Mouse (Mus musculus): ENCODE results near the gene Arl6ip5. TPM values are rescaled to one million over a fixed set of nuclear protein-coding genes. Genes with fewer than 3 reads are reported as not detected.

The Arl6ip5 gene
- total RNA-seq, 2 experiments from 2014 or later: 195 to 205 TPM

DNA sequence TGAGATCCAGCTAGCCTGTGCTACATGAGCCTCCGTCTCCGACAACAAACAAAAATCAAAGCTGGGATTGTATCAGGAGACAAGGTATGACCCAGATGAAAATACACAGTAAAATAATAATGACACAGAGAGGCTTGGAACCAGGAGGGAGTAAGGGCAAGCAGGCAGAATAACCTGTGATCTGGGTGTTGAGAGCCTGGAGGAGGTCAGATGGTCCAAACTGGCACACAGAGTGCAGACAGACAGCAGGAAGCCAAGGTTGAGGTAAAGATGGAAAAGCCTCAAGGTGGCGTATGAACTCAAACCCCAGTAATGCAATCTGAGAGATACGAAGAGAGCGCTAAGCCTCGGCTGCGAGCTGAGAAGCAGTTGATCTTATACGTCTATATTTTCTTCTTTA is 14.0 kb downstream of the Arl6ip5 start:
- no peak for DNase-seq (ENCODE audit: extremely low spot score in 1 of 2, low spot score in 2 of 2)
- TF ChIP-seq CTCF (IDR thresholded peaks at IDR 0.05): no peak
- H3K4me3 ChIP-seq: no peak overlapping the region
- H3K27ac ChIP-seq: no peak overlapping the region
- intact Hi-C loops (cut with DNase I): no loop called here

DNA sequence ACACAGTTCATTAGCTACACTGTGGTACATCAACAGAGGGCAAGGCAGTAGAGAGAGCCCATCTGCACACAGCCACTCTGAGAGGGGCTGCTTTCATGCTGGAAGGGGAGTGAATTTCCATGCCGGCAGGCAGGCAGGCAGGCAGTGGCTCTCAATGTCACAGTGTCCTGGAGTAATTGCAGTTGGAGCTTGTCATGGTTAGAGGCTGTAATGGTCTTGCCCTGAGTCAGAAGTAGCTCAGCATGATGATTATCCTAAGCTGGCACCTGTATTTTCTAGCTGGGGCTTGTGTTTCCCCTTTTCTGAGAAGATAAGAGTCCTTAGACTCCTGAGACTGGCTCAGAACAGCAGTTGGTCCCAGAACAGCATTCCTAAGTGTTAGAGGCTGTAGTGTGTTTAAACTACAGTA is 15.6 kb downstream of the Arl6ip5 start:
- no peak overlapping the region for H3K27ac ChIP-seq

DNA sequence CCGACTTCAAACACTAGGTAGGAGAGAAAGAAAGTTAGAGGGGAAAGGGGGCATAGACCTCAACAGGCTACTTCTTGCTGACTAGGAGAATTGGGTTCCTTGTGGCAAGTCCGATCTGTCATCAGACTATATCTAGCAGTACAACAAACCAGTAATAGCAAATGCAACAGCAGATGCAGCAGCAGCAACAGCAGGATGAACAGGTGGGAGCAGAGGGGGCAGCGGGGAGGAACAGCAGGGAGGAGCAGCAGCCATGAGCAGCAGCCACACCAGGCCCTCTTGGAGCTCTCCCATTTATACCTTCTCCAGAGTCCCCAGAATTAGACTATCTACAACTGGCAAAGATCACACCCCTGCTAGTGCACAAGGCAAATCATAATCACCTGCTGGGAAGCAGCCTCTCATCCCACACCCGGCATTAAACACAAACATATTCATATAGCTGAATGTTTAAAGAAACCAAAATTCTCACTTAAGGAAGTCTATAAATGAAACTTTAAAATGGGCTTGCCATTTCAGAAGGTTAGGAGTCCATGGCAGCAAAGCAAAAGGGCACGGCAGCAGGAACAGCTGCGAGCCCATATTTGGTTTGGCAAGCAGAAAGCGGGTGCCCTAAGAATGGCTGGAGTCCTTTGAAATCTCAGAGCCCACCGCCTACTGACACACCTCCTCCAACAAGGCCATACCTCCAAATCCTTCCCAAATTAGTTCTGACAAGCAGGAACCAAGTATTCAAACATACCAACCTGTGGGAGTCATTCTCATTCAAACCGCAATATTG is 16.8 kb downstream of the Arl6ip5 start:
- H3K27ac ChIP-seq: no peak overlapping the region
- no peak overlapping the region for H3K4me3 ChIP-seq
- intact Hi-C loops (cut with DNase I): no loop called here
- TF ChIP-seq CTCF (IDR thresholded peaks at IDR 0.05): no peak
- no peak for DNase-seq (ENCODE audit: extremely low spot score in 1 of 2, low spot score in 2 of 2)

More for the DNA sequence above, 15.6 kb downstream of the Arl6ip5 start:
- no peak for TF ChIP-seq CTCF (IDR thresholded peaks at IDR 0.05)
- DNase-seq (ENCODE audit: extremely low spot score in 1 of 2, low spot score in 2 of 2): no peak
- intact Hi-C loops (cut with DNase I): no loop called here
- no peak overlapping the region for H3K4me3 ChIP-seq

DNA sequence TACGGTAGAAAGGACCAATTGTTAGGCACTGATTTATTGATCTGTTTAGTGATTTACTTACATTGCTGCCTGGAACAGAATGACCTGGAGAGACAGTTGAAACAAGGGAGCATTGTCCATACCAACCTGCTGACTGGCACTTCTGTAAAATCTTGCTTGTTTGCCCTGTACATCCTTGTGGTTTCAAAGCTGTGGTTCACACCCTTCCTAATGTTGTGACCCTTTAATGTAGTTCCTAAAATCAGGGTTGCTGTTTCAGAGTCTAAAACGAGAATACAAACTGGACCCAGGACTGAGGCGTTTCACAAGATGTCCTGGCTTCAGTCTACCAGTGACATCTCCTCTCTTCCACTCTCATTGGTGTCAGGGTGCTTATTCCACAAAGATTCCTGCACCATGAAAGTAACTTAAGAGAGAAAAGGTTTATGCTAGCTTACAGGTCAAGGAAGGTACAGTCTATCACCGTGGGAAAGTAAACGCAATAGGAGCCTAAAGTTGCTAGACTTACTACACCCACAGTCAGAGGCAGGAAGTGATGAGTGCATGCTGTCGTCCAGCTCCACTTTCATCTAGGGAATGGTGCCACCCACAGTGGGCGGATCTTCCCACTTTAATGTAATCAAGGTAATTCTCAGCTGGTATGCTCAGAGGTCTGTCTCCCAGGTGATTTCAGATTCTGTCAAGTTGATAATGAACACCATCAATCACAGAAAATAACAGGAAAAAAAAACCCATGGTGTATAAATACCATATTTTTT is 24.6 kb downstream of the Arl6ip5 start:
- Histone ChIP-seq H3K27ac (no peak overlapping the region), H3K4me3 (no peak overlapping the region)
- DNase-seq (ENCODE audit: extremely low spot score in 1 of 2, low spot score in 2 of 2): no peak
- intact Hi-C loops (cut with DNase I): no loop called here
- no peak for TF ChIP-seq CTCF (IDR thresholded peaks at IDR 0.05)

DNA sequence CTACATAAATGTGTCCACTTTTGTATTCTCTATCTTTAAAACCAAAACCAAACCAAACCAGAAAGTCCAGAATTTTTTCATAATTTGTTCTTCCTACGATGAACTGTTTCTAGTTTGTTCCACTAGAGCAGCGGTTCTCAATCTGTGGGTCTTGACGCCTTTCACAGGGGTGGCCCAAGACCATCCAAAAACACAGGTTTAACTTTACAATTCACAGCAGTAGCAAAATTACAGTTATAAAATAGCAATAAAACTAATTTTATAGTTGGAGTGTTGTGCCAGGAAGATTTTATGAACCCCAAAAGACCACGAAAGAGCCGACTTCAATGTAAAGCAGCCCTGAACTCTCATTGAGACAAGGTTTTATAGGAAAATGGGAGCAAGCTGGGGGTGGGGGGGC is 25.6 kb downstream of the Arl6ip5 start:
- no peak overlapping the region for H3K27ac ChIP-seq
- TF ChIP-seq CTCF (IDR thresholded peaks at IDR 0.05): no peak
- intact Hi-C loops (cut with DNase I): no loop called here
- DNase-seq (ENCODE audit: extremely low spot score in 1 of 2, low spot score in 2 of 2): no peak
- H3K4me3 ChIP-seq: no peak overlapping the region

DNA sequence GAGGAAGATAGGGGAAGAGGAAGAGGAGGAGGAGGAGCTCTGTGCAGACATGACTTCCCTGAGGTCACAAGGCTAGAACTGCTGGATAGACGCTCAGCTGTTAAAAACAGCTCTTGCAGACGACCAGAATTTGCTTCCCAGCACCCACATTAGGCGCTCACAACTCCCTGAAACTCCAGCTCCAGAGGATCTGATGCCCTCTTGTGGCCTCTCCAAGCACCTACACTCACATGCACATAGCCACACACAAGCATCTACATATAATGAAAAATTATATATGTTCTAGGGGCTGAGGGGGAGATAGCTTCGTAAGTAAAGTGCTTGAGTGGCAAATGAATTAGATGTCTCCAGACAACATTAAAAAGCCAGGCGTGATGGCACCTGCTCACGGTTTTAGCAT is 28.9 kb downstream of the Arl6ip5 start:
- intact Hi-C loops (cut with DNase I): no loop called here
- DNase-seq (ENCODE audit: extremely low spot score in 1 of 2, low spot score in 2 of 2): no peak
- no peak; the same call in none of the 2 replicates for TF ChIP-seq CTCF (IDR thresholded peaks at IDR 0.05)
- Histone ChIP-seq H3K27ac (no peak overlapping the region), H3K4me3 (no peak overlapping the region)

DNA sequence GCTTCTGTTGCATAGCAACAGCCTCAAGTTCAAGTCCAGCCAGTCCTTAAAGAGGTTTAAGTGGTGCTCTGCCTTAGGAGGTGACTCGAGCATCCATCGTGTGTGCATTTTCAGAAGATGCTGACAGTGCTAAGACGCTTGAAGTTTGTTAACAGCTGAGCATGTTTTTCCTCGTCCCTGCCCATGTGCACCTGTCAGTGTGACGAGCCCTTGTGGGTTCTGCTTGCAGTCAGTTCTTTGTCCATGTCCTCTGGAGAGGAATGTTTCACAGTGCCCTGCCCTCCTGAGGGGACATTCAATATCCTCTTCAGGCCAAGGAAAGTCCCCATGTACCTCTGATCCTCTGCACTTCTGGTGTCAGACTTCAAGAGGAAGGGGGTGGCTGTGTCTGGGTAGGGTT is 29.6 kb downstream of the Arl6ip5 start:
- intact Hi-C loops (cut with DNase I): no loop called here

DNA sequence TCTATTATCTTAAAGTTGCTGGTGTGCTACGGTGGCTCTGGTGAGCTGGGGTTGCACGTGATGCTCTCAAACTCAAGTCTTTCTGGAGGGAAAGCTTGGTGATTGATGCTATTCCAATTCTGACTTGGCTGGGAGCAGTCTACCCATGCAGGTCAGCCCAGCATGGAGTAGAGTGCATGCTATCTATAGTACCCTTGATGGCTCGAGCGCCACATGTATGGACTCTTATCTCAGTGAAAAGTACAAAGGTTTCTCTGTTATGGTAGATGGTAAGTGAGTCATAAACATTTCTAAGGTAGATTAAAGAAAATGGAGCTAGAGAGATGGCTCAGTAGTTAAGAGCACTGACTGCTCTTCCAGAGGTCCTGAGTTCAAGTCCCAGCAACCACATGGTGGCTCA is 32.0 kb downstream of the Arl6ip5 start:
- no peak for DNase-seq (ENCODE audit: extremely low spot score in 1 of 2, low spot score in 2 of 2)
- Histone ChIP-seq H3K4me3 (no peak overlapping the region), H3K27ac (no peak overlapping the region)
- no peak for TF ChIP-seq CTCF (IDR thresholded peaks at IDR 0.05)
- intact Hi-C loops (cut with DNase I): no loop called here

More for the DNA sequence above, 29.6 kb downstream of the Arl6ip5 start:
- no peak overlapping the region for H3K4me3 ChIP-seq
- DNase-seq (ENCODE audit: extremely low spot score in 1 of 2, low spot score in 2 of 2): no peak
- TF ChIP-seq CTCF (IDR thresholded peaks at IDR 0.05): no peak
- no peak overlapping the region for H3K27ac ChIP-seq

DNA sequence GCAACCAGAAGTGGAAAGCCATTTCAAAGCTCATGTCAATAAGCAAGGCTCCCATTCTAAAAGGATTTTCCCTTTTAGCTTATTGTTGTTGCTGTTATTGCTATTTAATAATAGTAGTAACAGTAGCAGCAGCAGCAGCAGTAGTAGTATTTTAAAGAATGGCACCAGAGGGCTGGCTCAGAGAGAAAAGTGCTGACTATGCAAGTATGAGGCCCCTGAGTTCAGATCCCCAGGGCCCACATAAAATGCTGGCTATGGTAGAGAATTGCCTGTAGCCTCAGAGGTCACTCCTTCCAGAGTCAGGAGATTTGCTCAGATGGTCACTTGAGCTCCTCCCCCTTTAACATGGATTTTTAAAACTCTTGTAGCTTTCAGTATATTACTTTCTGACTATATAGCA is 34.7 kb downstream of the Arl6ip5 start:
- TF ChIP-seq CTCF (IDR thresholded peaks at IDR 0.05): no peak
- Histone ChIP-seq H3K4me3 (no peak overlapping the region), H3K27ac (no peak overlapping the region)
- intact Hi-C loops (cut with DNase I): no loop called here
- no peak for DNase-seq (ENCODE audit: extremely low spot score in 1 of 2, low spot score in 2 of 2)

DNA sequence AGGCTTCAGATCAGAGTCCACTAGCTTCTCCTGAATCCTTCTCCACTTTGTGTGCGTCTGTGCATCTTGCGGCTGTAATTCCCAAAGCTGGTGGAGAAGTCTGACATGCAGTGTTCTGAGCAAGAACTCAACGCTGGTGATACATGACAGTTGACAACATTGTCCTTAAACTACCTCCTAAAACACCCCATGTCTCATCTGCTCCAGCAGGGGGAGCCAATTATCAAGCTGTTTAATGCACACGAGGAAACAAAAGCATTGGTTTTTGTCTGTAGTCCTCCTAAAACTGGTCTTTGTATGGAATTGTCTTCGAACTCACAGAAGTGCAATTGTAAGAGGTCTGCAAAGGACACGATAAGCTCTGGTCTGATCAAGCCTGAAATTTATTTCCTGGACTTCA is 40.5 kb downstream of the Arl6ip5 start:
- H3K27ac ChIP-seq: no peak overlapping the region
- H3K4me3 ChIP-seq: no peak overlapping the region
- intact Hi-C loops (cut with DNase I): loop anchor here (1.0 to 5.0 kb wide), 3 partner anchors 272 to 491 kb away; no protein-coding TSS in a partner anchor
- peak; percentile 36 to 60 for DNase-seq (ENCODE audit: extremely low spot score in 1 of 2, low spot score in 2 of 2)
- peak; percentile 88 for TF ChIP-seq CTCF (IDR thresholded peaks at IDR 0.05)

DNA sequence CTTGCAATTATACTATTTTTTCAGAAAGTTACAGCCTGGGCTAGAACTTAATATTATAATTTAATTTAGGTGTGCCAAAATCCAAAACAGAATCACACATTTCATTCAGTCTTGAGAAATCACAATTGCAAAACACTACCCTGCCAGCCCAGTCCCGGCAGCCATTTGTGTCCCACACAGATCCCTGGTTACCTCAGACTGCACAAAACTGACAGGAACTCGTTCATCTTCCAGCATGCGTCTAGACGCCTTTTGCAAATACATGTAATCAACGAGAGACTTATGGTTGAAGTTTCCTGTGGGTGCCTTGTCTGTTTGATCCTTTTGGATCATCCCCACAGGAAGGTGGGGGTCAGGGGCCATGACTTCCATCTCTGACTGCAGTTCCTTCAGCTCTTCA is 41.6 kb downstream of the Arl6ip5 start:
- intact Hi-C loops (cut with DNase I): loop anchor here (5.0 kb wide), 1 partner anchor 490 kb away; no protein-coding TSS in a partner anchor
- no peak for DNase-seq (ENCODE audit: extremely low spot score in 1 of 2, low spot score in 2 of 2)
- Histone ChIP-seq H3K27ac (no peak overlapping the region), H3K4me3 (no peak overlapping the region)
- TF ChIP-seq CTCF (IDR thresholded peaks at IDR 0.05): no peak

DNA sequence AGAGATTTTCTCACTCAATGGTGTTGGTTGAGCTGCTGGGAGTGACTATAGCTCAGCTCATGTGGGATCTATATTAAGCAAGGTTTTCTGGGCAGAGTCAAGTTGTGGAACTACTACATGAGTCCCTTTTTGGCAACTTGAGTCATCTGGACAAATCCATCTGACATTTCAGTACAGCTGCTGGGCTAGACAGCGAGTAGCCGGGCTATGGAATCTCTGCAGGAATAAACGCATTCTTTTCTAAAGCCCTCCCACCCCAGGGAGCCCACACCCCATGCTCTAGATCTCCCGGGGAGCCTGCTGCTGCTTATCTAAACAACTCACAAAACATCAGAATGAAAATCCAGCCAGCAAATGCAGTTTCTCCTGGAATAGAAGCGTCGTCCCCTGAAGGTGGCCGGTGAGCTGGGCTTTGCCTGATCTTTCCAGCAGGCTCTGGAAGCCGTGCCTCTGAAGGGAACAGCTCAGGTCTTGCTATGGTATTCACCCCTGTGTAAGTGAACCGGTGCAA is 42.3 kb downstream of the Arl6ip5 start, which contains the start of gene Lmod3:
TSS of gene Lmod3 (minus strand) at position 49 of the 511 bp plus-strand sequence.
- no peak for TF ChIP-seq CTCF (IDR thresholded peaks at IDR 0.05)
- intact Hi-C loops (cut with DNase I): loop anchor here (5.0 kb wide), 1 partner anchor 490 kb away; no protein-coding TSS in a partner anchor
- no peak within 1 kb of the TSS for H3K27ac ChIP-seq
- no peak within 1 kb of the TSS for H3K4me3 ChIP-seq
- DNase-seq (ENCODE audit: extremely low spot score in 1 of 2, low spot score in 2 of 2): no peak
